Mouse (Mus musculus) liver, postnatal 0 days (tissue): ENCODE results near the gene Lonp1.

ENCODE experiments used
- CTCF ChIP-seq: sonication (generic); IDR thresholded peaks from 2 replicates; pipeline ENCODE4 v1.5.1; 2016; ENCODE audit warnings: antibody characterized with exemption, low read depth
- EP300 ChIP-seq: IDR thresholded peaks from 2 replicates; pipeline ENCODE4 v1.6.1; 2016; ENCODE audit warnings: antibody characterized with exemption, low read depth, mild to moderate bottlenecking

DNA sequence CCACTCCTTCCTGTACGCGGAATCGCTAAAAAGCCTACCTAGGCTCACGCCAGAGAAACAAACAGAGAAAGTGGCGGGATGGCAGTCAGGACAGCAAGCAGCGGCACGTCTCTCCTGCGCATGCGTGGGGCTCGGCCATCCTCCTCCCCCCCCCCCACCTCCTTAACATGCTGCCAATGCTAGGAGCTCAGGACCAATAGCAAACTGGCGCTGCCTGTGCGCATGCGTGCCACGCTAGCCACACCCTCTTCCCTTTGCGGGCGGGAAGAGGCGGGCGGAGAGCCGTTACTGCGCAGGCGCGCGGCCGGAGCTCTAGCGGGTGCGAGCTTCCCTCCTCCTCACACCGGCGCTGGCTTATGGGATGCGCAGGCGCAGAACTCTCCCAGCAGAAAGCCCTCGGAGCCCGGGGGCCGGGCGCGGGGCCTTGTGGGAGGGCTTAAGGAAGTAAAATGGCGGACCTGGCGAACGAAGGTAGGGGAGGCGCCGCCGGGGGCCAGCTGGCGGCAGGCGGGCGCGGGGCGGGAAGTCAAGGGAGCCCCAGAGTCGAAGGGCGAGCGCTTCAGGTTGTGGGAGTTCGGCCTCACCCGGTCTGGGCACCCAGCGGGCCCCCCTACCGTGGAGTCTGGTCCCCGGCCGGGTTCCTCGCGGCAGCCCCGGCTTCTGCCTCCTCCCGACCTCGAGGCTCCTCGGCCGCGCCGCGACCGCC lies 46.4 kb upstream of the Lonp1 start, which contains the start of gene Ranbp3:
- TF ChIP-seq CTCF = no peak
- no peak for TF ChIP-seq EP300
